Mouse (Mus musculus) erythroblast, adult 5-6 weeks (primary cell): ENCODE data around the gene Blvrb. TPM values are rescaled to one million over a fixed set of nuclear protein-coding genes. Genes with fewer than 3 reads are reported as not detected.

ENCODE experiments used
- ATAC-seq: replicated peaks from 2 replicates; pipeline ENCODE4 v1.8.0; 2016; ENCODE audit warnings: moderate number of reproducible peaks, mild to moderate bottlenecking, moderate TSS enrichment, inconsistent platforms; ENCODE audit not compliant: poor library complexity, low FRiP score, severe bottlenecking
- total RNA-seq, 2 experiments: library from RNA; stranded (forward) in 1 of 2; stranded (reverse) in 1 of 2; fragments of 150-400 nt in 1 of 2; fragments of 200-764, 138-1000 nt in 1 of 2; gene quantifications; 2 replicates each; pipeline versions ENCODE4 v1.2.3 to v1.2.4; 2015 to 2017; ENCODE audit warnings: low replicate concordance in 2 of 2

Gene Blvrb
- total RNA-seq (2015; ENCODE audit: low replicate concordance): 379 and 403 TPM in 2 replicates
- total RNA-seq (2017; ENCODE audit: low replicate concordance): 431 and 604 TPM in 2 replicates

GRCm38 (mm10) chr7:27447419-27448286, at the start of gene Blvrb, which contains the start of gene Sptbn4:
Gene Blvrb, plus strand, starts transcription at chr7:27447978.
Gene Sptbn4, minus strand, starts transcription at chr7:27447686.
- ATAC-seq: peak; percentile 78

DNA sequence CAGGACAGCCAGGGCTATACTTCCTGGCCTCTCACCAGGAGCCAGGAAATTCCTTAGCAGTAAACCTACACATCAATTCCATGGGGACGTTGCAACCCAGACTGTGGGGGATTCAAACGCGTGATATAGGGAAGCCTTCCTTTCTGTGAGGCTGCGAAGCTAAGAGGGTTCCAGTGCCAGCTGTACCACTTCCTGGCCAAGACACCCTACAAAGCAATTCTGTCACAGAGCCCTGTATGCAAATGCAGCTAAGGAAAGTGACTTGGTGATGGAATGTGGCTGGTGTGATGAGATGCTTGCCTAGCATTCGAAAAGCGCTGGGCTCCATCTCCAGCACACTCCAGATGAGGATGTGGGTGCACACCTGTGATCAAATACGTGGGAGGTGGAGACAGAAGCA, 47.2 kb upstream of the Blvrb start:
- no peak for ATAC-seq

DNA sequence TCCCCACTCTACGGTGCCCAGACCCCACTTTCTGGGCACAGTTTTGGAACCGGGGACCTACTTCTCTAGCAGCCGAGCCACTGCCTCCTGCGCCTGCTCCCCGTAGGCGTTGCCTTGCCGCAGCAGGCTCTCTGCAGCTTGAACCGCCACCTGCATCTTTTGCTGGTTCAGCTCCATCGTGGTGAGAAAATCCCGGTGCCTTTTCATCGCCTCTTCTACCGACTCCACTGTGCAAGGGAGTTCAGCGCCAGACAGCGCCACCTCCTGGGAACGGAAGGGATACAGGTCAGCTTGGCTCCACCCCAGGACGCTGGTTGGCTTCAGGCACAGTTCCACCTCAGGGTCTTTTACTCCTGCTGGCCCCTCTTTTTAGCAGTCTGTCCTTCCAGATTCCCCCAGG, 45.1 kb upstream of the Blvrb start:
- peak; percentile 71 for ATAC-seq

DNA sequence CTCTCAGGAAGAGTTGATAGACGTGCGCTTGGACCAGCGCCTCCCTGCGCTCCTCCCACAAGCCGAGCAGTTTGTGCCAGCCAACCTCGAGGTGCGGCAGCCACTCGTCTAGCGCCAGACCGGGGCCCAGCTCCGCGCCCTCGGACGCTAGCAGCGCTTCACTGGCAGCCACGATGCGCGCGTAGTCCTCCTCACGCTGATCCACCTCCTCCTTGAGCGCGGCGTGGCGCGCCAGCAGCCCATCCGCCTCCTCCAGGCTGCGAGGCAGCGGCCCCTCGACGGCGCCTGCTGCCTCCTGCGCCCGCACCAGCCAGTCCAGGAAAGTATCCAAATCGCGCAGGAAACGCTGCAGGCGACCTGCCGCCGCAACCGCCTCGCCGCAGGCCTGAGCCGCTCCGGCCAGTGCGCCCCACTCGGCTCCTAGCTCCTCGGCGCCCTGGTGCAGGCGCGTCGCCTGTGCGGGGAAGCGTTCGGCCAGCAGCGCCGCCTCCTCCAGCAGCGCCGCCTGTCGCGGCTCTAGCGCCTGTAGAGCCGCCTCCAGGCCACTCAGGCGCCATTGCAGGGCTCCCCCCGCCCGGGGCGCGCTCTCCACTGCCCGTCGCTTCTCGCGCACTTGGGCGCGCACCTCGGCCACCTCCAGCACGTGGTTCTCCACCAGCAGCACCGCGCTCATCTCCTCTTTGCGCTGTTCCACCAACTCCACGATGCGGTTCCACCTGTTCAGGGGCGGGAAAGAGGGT, 43.4 kb upstream of the Blvrb start:
- ATAC-seq: no peak

DNA sequence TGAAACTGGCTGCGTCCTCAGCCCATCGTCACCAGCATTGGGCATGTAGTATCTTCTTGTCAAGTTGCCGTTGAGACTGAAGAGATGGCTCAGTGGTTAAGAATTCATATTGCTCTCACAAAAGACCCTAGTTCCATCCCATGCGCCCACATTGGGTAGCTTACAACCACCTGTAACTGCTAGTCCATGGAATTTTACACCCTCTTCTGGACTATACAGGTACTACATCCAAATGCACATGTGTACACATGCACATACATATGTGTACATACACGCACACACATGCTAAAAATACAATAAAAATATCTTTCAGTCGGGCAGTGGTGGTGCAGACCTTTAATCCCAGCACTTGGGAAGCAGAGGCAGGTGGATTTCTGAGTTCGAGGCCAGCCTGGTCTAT, 41.3 kb upstream of the Blvrb start:
- 0 out of 2 replicates have a peak, but pooled peaks have one; percentile 51 for ATAC-seq

DNA sequence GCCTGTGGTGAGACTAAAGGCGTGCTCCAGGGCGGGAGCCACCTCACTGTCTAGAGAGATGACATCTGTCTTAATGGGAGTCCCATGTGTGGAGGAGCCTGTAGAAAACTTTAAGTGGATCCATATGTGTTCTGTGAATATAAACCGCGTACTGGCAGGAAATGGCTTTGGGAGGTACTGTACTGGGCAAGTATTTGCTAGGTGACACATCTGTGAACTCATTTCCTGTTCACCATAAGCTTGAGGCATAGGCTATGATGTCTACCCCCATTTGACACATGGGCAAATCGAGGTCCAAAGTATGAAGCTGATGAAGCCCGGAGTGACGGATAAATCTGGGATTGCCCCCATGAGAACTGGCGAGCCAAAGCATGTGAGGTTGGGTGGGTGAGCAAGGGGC, 40.0 kb upstream of the Blvrb start:
- ATAC-seq: no peak

GRCm38 (mm10) chr7:27408379-27409176, 39.2 kb upstream of the Blvrb start:
- peak; percentile 76 for ATAC-seq

DNA sequence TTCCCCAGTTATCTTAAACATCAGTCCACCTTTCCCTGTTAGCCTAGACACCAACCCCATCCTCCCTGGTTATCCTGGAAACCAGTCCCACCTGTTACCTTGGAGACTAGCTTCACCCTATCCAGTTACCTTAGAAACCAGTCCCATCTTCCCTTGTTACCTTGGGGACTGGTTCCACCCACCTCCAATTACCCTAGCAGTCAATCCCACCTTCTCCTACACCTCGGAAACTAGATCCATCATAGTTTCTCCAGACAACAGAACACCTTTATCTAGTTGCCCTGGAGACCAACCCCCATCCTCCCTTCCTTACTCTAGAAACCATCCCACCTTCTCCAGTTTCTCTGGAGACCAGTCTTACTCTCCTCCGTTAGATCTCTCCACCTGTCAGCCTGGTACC, 30.6 kb upstream of the Blvrb start:
- ATAC-seq: no peak

GRCm38 (mm10) chr7:27419101-27419500, 28.7 kb upstream of the Blvrb start:
- ATAC-seq: no peak

DNA sequence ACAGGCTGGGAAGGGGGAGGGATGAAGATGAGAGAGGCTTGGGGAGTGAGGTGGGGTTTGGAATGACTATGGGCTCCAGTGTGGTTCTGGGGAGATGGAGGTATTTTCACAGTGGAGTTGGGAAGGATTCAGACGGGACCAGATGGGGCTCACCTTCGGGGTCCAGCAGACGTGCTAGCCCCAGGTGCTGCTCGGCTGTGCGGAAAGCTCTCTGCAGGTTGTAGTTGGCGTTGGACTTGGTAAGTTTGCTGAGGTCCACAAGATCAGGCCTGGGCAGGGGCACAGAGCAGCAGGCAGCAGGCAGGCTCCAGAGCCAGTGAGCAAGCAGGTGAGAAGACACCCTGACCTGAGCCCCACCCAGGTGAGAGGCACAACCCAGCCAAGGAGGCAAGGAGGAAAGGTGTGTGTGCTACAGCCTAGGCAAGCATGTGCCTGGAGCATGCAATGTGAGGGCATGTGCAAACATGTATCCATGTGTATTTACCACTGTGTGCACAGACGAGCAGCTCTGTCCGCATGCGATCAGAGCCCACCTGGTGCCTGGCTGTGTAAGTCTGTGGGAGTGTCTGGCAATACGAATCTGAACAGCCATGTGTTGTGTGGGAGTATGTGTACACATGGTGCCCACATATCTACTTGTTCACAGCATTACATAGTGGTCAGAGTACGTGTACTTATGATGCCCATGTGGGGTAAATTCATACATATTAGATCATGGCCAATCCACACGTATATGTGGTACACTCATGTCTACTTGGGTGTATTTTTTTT, 24.0 kb upstream of the Blvrb start:
- no peak for ATAC-seq

- no peak for ATAC-seq
Measured at GRCm38 (mm10) chr7:27427387-27427786, 20.4 kb upstream of the Blvrb start.

DNA sequence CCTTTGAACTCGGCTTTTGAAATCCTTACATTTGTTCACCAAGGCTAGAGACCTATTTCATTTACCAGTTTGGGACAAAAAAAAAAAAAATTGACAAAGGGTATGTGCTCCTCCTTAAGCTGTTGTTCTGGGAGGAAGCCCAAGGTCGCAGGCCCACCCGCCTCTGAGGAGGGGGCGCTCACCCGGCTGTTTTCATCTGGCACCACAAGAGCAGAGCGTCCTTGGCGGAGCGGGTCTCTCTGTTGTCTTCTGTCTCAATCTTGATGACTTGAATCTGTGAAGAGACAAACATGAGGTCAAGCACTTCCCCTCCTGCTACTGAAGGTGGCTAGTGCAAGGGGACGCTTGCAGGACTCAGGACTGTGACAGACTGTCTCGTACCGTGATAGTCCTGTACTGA, 19.8 kb upstream of the Blvrb start:
- no peak for ATAC-seq

DNA sequence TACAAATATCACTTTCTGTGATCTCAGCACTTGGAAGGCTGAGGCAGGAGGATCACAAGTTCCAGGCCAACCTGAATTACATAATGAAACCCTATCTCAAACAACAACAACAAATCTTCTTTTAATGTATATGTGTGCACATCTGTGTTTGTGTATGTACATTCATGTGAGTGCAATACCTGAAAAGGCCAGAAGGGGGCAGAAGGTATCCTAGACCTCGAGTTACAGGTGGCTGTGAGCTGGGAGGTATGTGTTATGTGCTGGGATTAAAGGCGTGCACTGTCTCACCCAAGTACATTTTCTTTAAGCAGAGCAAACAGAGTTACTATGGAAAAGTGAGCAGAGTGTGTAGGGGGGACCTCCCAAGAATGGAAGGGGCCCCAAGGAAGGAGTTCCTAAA, 18.6 kb upstream of the Blvrb start:
- no peak for ATAC-seq

DNA sequence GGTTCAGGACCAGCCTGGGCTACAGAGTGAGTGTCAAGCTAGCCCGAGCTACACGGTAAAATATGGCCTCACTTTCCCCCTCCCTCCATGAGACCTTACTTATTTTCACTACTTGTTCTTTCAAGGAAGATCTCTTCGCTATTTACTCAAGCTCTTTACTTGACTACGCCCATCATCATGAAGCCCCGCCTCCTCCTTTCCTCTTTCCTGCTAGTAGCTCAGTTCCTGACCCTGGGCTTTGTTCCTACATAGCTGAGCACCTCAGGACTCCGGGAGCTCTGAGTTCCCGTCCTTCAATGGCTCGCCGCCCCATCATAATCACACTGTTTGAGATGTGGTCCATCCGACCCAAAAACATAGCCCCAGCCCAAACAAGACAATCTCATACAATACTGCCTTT, 14.4 kb upstream of the Blvrb start:
- ATAC-seq: 0 out of 2 replicates have a peak, but pooled peaks have one; percentile 43

GRCm38 (mm10) chr7:27433794-27434193, 14.0 kb upstream of the Blvrb start:
- 0 out of 2 replicates have a peak, but pooled peaks have one; percentile 26 for ATAC-seq

- peak; percentile 86 for ATAC-seq
Measured at GRCm38 (mm10) chr7:27437544-27437943, 10.2 kb upstream of the Blvrb start.

DNA sequence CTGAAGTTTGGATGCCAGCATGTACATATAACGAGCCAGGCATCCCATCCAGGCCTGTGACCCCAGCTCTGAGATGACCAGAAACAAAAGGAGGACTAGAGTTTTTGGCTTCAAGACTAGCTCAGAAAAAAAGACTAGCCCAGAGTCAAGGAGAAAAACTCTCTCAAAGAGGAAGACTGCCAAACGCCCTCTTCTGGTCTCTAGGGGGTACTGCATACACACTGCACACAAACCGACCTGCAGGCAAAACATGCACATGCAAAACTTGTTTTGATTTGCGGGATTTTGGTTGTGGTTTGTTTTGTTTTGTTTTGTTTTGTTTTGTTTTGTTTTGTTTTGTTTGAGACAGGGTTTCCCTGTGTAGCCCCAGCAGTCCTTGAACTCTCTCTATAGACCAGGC, 7.8 kb upstream of the Blvrb start:
- ATAC-seq: no peak

- ATAC-seq: no peak
Measured at GRCm38 (mm10) chr7:27446051-27446450, 1.7 kb upstream of the Blvrb start.
